Mouse (Mus musculus) heart, postnatal 4 days (tissue): ENCODE data around the gene Maml2. TPM values are rescaled to one million over a fixed set of nuclear protein-coding genes. Genes with fewer than 3 reads are reported as not detected.
A peak's percentile ranks its signal among the peaks of the same experiment; 100 is the strongest.

Source experiments
- DNase-seq: peaks from one replicate; pipeline ENCODE4 v3.0.0; 2021
- total RNA-seq, 2 experiments: library from RNA; stranded (reverse); gene quantifications; 2 replicates each; pipeline ENCODE4 v1.2.3; 2021

Gene Maml2
- total RNA-seq, 2 experiments from 2014 or later, result 11.9 to 13.2 TPM

GRCm38 (mm10) chr9:13495530-13495929 lies 197.8 kb downstream of the Maml2 start:
- no peak for DNase-seq

- DNase-seq, result no peak
Observed at GRCm38 (mm10) chr9:13497016-13497415, 199.3 kb downstream of the Maml2 start.

- peak; percentile 50 for DNase-seq
Observed at GRCm38 (mm10) chr9:13497690-13498333, 200.1 kb downstream of the Maml2 start.

GRCm38 (mm10) chr9:13500045-13500444 lies 202.3 kb downstream of the Maml2 start:
- DNase-seq, result no peak

GRCm38 (mm10) chr9:13505024-13505423 lies 207.3 kb downstream of the Maml2 start:
- no peak for DNase-seq

- DNase-seq, result peak; percentile 59
Observed at GRCm38 (mm10) chr9:13506956-13507821, 209.4 kb downstream of the Maml2 start.

- no peak for DNase-seq
Observed at GRCm38 (mm10) chr9:13507822-13508188, 210.0 kb downstream of the Maml2 start.

GRCm38 (mm10) chr9:13509751-13510150 lies 212.0 kb downstream of the Maml2 start:
- DNase-seq, result no peak

GRCm38 (mm10) chr9:13510621-13511369 lies 213.0 kb downstream of the Maml2 start:
- DNase-seq, result peak; percentile 45

- no peak for DNase-seq
Observed at GRCm38 (mm10) chr9:13513135-13513534, 215.4 kb downstream of the Maml2 start.

GRCm38 (mm10) chr9:13514435-13514834 lies 216.7 kb downstream of the Maml2 start:
- no peak for DNase-seq

GRCm38 (mm10) chr9:13515976-13516375 lies 218.2 kb downstream of the Maml2 start:
- no peak for DNase-seq

- no peak for DNase-seq
Observed at GRCm38 (mm10) chr9:13518031-13518430, 220.3 kb downstream of the Maml2 start.

- DNase-seq, result no peak
Observed at GRCm38 (mm10) chr9:13518441-13518971, 220.7 kb downstream of the Maml2 start.

- DNase-seq, result no peak
Observed at GRCm38 (mm10) chr9:13522061-13522820, 224.5 kb downstream of the Maml2 start.

GRCm38 (mm10) chr9:13523046-13523445 lies 225.3 kb downstream of the Maml2 start:
- DNase-seq, result no peak

- DNase-seq, result no peak
Observed at GRCm38 (mm10) chr9:13525075-13525474, 227.3 kb downstream of the Maml2 start.

- DNase-seq, result no peak
Observed at GRCm38 (mm10) chr9:13525561-13526255, 228.0 kb downstream of the Maml2 start.

- no peak for DNase-seq
Observed at GRCm38 (mm10) chr9:13530575-13530974, 232.8 kb downstream of the Maml2 start.

GRCm38 (mm10) chr9:13533076-13533707 lies 235.4 kb downstream of the Maml2 start:
- DNase-seq, result peak; percentile 16

- no peak for DNase-seq
Observed at GRCm38 (mm10) chr9:13535803-13536202, 238.0 kb downstream of the Maml2 start.
